Mouse (Mus musculus): ENCODE measurements around the gene Prss2. TPM values are rescaled to one million over a fixed set of nuclear protein-coding genes. Genes with fewer than 3 reads are reported as not detected.
A peak's percentile ranks its signal among the peaks of the same experiment; 100 is the strongest.
"Not testable (repeated sequence)": the region's sequence is repeated elsewhere in the genome, so short reads cannot be mapped to it uniquely, and the experiment has no call there.

Gene Prss2
- polyA plus RNA-seq, 1 experiment from 2014 or later = not detected

GRCm38 (mm10) chr6:41558271-41558670, 36.7 kb downstream of the Prss2 start:
- Histone ChIP-seq H3K9ac (replicated peaks) (no peak overlapping the region), H3K9me3 (replicated peaks) (no peaks in the 10 kb centered on the region), H3K27ac (replicated peaks) (no peak overlapping the region), H3K27me3 (replicated peaks) (no peaks in the 10 kb centered on the region), H3K4me2 (no peak overlapping the region), H3K36me3 (no peaks in the 10 kb centered on the region), H3K4me1 (no peaks in the 10 kb centered on the region), H3K4me3 (replicated peaks) (no peak overlapping the region)
- WGBS = 46% methylated on average over 2 of the region's 2 CpGs
- no peak for ATAC-seq (ENCODE audit: low FRiP score)

- no peaks in the 10 kb centered on the region for H3K9me3 ChIP-seq (replicated peaks)
- no peak overlapping the region for H3K27ac ChIP-seq (replicated peaks)
- H3K9ac ChIP-seq (replicated peaks) = no peak overlapping the region
- WGBS = 61% methylated on average over 3 of the region's 3 CpGs
- ATAC-seq (ENCODE audit: low FRiP score) = no peak
- H3K4me2 ChIP-seq = no peak overlapping the region
- no peaks in the 10 kb centered on the region for H3K36me3 ChIP-seq
- no peaks in the 10 kb centered on the region for H3K4me1 ChIP-seq
- H3K27me3 ChIP-seq (replicated peaks) = no peaks in the 10 kb centered on the region
- H3K4me3 ChIP-seq (replicated peaks) = no peak overlapping the region
Measured at GRCm38 (mm10) chr6:41559331-41559730, 37.7 kb downstream of the Prss2 start.

- H3K27me3 ChIP-seq (replicated peaks) = no peaks in the 10 kb centered on the region
- H3K4me1 ChIP-seq = no peaks in the 10 kb centered on the region
- H3K4me2 ChIP-seq = no peak overlapping the region
- 77% methylated on average over 2 of the region's 2 CpGs for WGBS
- H3K9me3 ChIP-seq (replicated peaks) = no peaks in the 10 kb centered on the region
- no peak overlapping the region for H3K4me3 ChIP-seq (replicated peaks)
- H3K36me3 ChIP-seq = no peaks in the 10 kb centered on the region
- H3K9ac ChIP-seq (replicated peaks) = no peak overlapping the region
- ATAC-seq (ENCODE audit: low FRiP score) = no peak
- no peak overlapping the region for H3K27ac ChIP-seq (replicated peaks)
Measured at GRCm38 (mm10) chr6:41560273-41560672, 38.7 kb downstream of the Prss2 start.

GRCm38 (mm10) chr6:41562598-41562997, 41.0 kb downstream of the Prss2 start:
- 91% methylated on average over 4 of the region's 4 CpGs for WGBS
- ATAC-seq (ENCODE audit: low FRiP score) = 0 out of 2 replicates have a peak, but pooled peaks have one; percentile 43

GRCm38 (mm10) chr6:41563104-41563951, 41.7 kb downstream of the Prss2 start:
- H3K27ac ChIP-seq (replicated peaks); H3K4me1 ChIP-seq; H3K9ac ChIP-seq (replicated peaks); H3K9me3 ChIP-seq (replicated peaks); H3K36me3 ChIP-seq; H3K27me3 ChIP-seq (replicated peaks): not testable (repeated sequence)
- H3K4me3 ChIP-seq (replicated peaks) = peak overlapping the region; percentile 21; the same call in 1 of the 2 replicates
- H3K4me2 ChIP-seq = peak overlapping the region; percentile 36; the same call in 1 of the 2 replicates
- peak; percentile 56 for ATAC-seq (ENCODE audit: low FRiP score)
- 74% methylated on average over 5 of the region's 23 CpGs for WGBS

More at GRCm38 (mm10) chr6:41562598-41562997, 41.0 kb downstream of the Prss2 start:
- Histone ChIP-seq H3K9me3 (replicated peaks) (no peaks in the 10 kb centered on the region), H3K4me2 (peak overlapping the region; percentile 36), H3K27ac (replicated peaks) (no peak overlapping the region), H3K4me3 (replicated peaks) (peak overlapping the region; percentile 21; the same call in 1 of the 2 replicates), H3K9ac (replicated peaks) (no peak overlapping the region), H3K4me1 (no peaks in the 10 kb centered on the region), H3K36me3 (no peaks in the 10 kb centered on the region), H3K27me3 (replicated peaks) (no peaks in the 10 kb centered on the region)

GRCm38 (mm10) chr6:41565261-41565660, 43.7 kb downstream of the Prss2 start:
- no peak for ATAC-seq (ENCODE audit: low FRiP score)
- H3K27me3 ChIP-seq (replicated peaks) = no peaks in the 10 kb centered on the region
- H3K4me3 ChIP-seq (replicated peaks) = no peak overlapping the region
- H3K9ac ChIP-seq (replicated peaks) = no peak overlapping the region
- no peaks in the 10 kb centered on the region for H3K36me3 ChIP-seq
- H3K4me2 ChIP-seq = no peak overlapping the region
- H3K9me3 ChIP-seq (replicated peaks) = no peaks in the 10 kb centered on the region
- no peaks in the 10 kb centered on the region for H3K4me1 ChIP-seq
- 39% methylated on average over 1 of the region's 1 CpGs for WGBS
- no peak overlapping the region for H3K27ac ChIP-seq (replicated peaks)

- ATAC-seq (ENCODE audit: low FRiP score) = no peak
- H3K9me3 ChIP-seq (replicated peaks) = no peaks in the 10 kb centered on the region
- H3K4me1 ChIP-seq = no peaks in the 10 kb centered on the region
- H3K27me3 ChIP-seq (replicated peaks) = no peaks in the 10 kb centered on the region
- no peak overlapping the region for H3K27ac ChIP-seq (replicated peaks)
- no peaks in the 10 kb centered on the region for H3K36me3 ChIP-seq
- H3K9ac ChIP-seq (replicated peaks) = no peak overlapping the region
- WGBS = 93% methylated on average over 4 of the region's 4 CpGs
- no peak overlapping the region for H3K4me2 ChIP-seq
- no peak overlapping the region for H3K4me3 ChIP-seq (replicated peaks)
Measured at GRCm38 (mm10) chr6:41566965-41567364, 45.4 kb downstream of the Prss2 start.

GRCm38 (mm10) chr6:41569078-41569477, 47.5 kb downstream of the Prss2 start:
- H3K4me1 ChIP-seq = no peaks in the 10 kb centered on the region
- no peak overlapping the region for H3K9ac ChIP-seq (replicated peaks)
- H3K27me3 ChIP-seq (replicated peaks) = no peaks in the 10 kb centered on the region
- ATAC-seq (ENCODE audit: low FRiP score) = no peak
- H3K4me3 ChIP-seq (replicated peaks) = no peak overlapping the region
- no peak overlapping the region for H3K27ac ChIP-seq (replicated peaks)
- no peaks in the 10 kb centered on the region for H3K36me3 ChIP-seq
- 45% methylated on average over 3 of the region's 3 CpGs for WGBS
- no peak overlapping the region for H3K4me2 ChIP-seq
- H3K9me3 ChIP-seq (replicated peaks) = no peaks in the 10 kb centered on the region

Other genes with a start within 250 kb of the Prss2 start
- gene Try4, start 219.5 kb upstream of the Prss2 start, polyA plus RNA-seq (2015; fragmentation: Nextera tagmentation; extraction: Ambion mirVana) = 0.72 TPM in 1 of 2 replicates, not detected in the other
- 0.27 and 0.79 TPM in 2 replicates for gene Try5, start 204.9 kb upstream of the Prss2 start, polyA plus RNA-seq (2015; fragmentation: Nextera tagmentation; extraction: Ambion mirVana)
- gene Try10, start 167.7 kb upstream of the Prss2 start, polyA plus RNA-seq (2015; fragmentation: Nextera tagmentation; extraction: Ambion mirVana) = 2.6 TPM in 1 of 2 replicates, not detected in the other
- gene Prss3, start 144.1 kb upstream of the Prss2 start, polyA plus RNA-seq (2015; fragmentation: Nextera tagmentation; extraction: Ambion mirVana) = 0.34 TPM in 1 of 2 replicates, not detected in the other
- 0.47 TPM in 1 of 2 replicates, not detected in the other for gene Gm5771, start 129.4 kb upstream of the Prss2 start, polyA plus RNA-seq (2015; fragmentation: Nextera tagmentation; extraction: Ambion mirVana)
- gene Gm10334, start 75.6 kb upstream of the Prss2 start, polyA plus RNA-seq (2015; fragmentation: Nextera tagmentation; extraction: Ambion mirVana) = not detected in 2 replicates
- gene Prss1, start 62.9 kb upstream of the Prss2 start, polyA plus RNA-seq (2015; fragmentation: Nextera tagmentation; extraction: Ambion mirVana) = 2.3 TPM in 1 of 2 replicates, not detected in the other
- 38.0 and 46.7 TPM in 2 replicates for gene Ephb6, start 83.7 kb downstream of the Prss2 start, polyA plus RNA-seq (2015; fragmentation: Nextera tagmentation; extraction: Ambion mirVana)
- gene Trpv6, start 114.6 kb downstream of the Prss2 start, polyA plus RNA-seq (2015; fragmentation: Nextera tagmentation; extraction: Ambion mirVana) = 0.84 and 1.0 TPM in 2 replicates
- not detected in 2 replicates for gene Trpv5, start 159.0 kb downstream of the Prss2 start, polyA plus RNA-seq (2015; fragmentation: Nextera tagmentation; extraction: Ambion mirVana)
- not detected in 2 replicates for gene Llcfc1, start 162.6 kb downstream of the Prss2 start, polyA plus RNA-seq (2015; fragmentation: Nextera tagmentation; extraction: Ambion mirVana)
- 0.51 and 0.86 TPM in 2 replicates for gene Kel, start 182.6 kb downstream of the Prss2 start, polyA plus RNA-seq (2015; fragmentation: Nextera tagmentation; extraction: Ambion mirVana)